Mouse (Mus musculus): ENCODE results near the gene Urah. TPM values are rescaled to one million over a fixed set of nuclear protein-coding genes. Genes with fewer than 3 reads are reported as not detected.

The Urah gene
- polyA plus RNA-seq, 1 experiment from 2014 or later: 38.8 TPM

DNA sequence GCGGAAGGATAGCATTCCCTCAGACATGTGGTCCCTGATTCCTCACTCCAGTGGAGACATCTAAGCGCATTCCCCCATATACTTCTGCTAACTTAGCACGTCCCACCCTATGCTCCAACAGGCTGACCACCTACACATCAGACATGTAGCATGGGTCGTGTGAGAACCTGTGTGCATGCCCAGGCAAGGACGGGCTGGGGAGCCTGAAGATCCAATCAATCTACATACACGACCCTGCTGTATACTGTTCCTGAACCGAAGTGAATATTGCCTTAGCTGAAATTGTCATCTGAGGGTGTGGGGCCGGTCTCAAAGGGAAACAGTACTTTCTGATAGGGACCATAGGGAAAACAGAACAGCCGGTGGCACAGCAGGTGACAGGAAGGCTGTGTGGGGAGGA is 20.4 kb downstream of the Urah start:
- no peaks in the 10 kb centered on the region for H3K9me3 ChIP-seq (replicated peaks)
- peak overlapping the region; percentile 85 for H3K9ac ChIP-seq
- peaks cover 34% of the 10 kb centered on the region for H3K4me1 ChIP-seq
- H3K4me2 ChIP-seq (replicated peaks): peak overlapping the region; percentile 99
- H3K36me3 ChIP-seq: peaks cover 49% of the 10 kb centered on the region
- H3K27ac ChIP-seq (replicated peaks): no peak overlapping the region
- peak overlapping the region; percentile 90 for H3K4me3 ChIP-seq (replicated peaks)
- 71% methylated on average over 9 of the region's 9 CpGs for WGBS
- H3K27me3 ChIP-seq: no peaks in the 10 kb centered on the region
- ATAC-seq (ENCODE audit: insufficient number of reproducible peaks, low FRiP score, low TSS enrichment, low read depth): no peak

DNA sequence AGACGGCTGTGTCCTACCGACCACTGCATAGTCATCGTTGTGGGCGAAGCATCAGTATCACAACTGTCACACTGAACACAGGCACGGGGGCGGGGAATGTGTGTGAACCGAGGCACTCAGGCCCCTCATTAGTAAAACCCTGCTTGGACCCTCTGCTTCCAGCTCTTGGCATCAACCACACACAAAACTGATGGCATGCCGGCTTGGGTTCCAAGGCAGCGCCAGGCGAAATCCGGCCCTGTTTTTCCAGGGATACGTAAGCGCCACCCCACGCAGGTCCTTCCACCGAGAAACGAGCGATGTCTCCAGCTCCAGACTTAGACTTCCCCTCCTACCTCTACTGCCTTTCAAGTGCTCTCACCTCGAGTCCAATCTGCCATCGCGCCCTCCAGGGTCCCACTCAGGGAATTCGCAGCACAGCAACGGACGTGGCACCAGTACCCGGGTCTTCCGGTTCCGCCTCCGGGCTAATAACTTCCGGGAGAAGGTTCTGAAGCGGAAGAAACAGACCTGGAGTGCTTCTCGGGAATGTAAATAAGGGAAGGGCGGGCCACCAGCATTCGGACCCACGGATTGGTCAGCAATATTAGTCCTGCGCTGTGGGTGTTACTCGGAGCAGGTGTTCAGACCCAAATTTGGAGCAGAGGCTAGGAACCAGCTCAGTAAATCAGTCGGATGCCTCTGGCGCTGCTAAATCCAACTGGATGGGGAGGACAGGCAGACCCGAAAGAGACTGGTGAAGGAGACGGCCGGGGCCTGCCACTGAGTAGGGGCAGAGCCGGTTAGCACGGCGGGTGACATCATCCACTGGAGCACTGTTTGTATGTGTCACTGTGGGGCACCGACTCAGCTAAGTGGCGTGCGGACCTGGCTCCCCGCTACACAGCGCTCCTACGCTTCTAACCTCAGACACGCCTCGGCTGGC is 21.3 kb downstream of the Urah start, which contains the start of gene Gm45785:
Gene Gm45785, minus strand, starts transcription at position 472 of the 925 bp plus-strand sequence.
- H3K27ac ChIP-seq (replicated peaks): peak within 1 kb of the TSS; percentile 92
- peaks cover 34% of the 10 kb centered on the region for H3K4me1 ChIP-seq
- peak within 1 kb of the TSS; percentile 90 for H3K4me3 ChIP-seq (replicated peaks)
- peak; percentile 74 for ATAC-seq (ENCODE audit: insufficient number of reproducible peaks, low FRiP score, low TSS enrichment, low read depth)
- H3K36me3 ChIP-seq: peaks cover 58% of the 10 kb centered on the region
- peak within 1 kb of the TSS; percentile 99 for H3K4me2 ChIP-seq (replicated peaks)
- H3K9ac ChIP-seq: peak within 1 kb of the TSS; percentile 85
- H3K27me3 ChIP-seq: no peaks in the 10 kb centered on the region
- H3K9me3 ChIP-seq (replicated peaks): no peaks in the 10 kb centered on the region
- WGBS: under 1% methylated on average over 51 of the region's 51 CpGs

DNA sequence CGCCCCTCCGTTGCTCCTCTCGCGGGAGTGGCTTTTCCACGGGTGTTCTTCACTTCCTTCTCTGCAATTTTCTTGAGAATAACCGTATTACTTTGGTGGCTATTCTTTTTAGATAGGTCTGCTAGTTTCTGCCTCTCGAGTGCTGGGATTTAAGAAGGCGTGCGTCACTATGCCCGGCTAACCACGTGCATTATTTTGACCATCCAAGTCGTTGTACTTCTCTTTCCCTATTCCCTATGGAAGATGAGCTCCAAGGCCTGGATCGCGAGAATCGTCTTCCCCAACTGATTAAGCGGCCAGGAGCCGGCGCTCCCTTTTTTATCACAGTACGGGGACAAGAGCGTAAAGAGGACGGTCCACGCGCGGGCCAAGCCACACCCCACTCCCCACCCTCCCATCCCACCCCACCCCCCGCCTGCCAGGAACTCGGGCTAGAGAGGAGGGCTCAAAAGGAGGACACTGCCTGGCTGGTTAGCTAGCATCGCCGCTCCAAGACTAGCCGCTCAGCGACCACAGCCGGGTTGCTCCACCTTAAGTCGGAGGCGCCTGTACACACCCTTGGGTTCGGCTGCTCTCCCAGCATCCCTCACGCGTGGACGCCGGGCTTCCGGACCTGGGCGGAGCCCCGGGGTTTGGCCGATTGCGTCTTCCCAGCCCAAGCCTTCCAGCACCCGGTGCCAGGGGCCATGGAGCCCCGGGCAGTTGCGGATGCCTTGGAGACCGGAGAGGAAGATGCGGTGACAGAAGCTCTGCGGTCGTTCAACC is 22.1 kb downstream of the Urah start, which contains the start of gene Ric8a:
Gene Ric8a, plus strand, starts transcription at position 173 of the 765 bp plus-strand sequence.
- peak within 1 kb of the TSS; percentile 92 for H3K27ac ChIP-seq (replicated peaks)
- peak; percentile 87 for ATAC-seq (ENCODE audit: insufficient number of reproducible peaks, low FRiP score, low TSS enrichment, low read depth)
- peak within 1 kb of the TSS; percentile 99 for H3K4me2 ChIP-seq (replicated peaks)
- peak within 1 kb of the TSS; percentile 85 for H3K9ac ChIP-seq
- H3K4me1 ChIP-seq: peaks cover 34% of the 10 kb centered on the region
- peaks cover 60% of the 10 kb centered on the region for H3K36me3 ChIP-seq
- no peaks in the 10 kb centered on the region for H3K27me3 ChIP-seq
- under 1% methylated on average over 50 of the region's 50 CpGs for WGBS
- H3K4me3 ChIP-seq (replicated peaks): peak within 1 kb of the TSS; percentile 90
- H3K9me3 ChIP-seq (replicated peaks): no peaks in the 10 kb centered on the region

DNA sequence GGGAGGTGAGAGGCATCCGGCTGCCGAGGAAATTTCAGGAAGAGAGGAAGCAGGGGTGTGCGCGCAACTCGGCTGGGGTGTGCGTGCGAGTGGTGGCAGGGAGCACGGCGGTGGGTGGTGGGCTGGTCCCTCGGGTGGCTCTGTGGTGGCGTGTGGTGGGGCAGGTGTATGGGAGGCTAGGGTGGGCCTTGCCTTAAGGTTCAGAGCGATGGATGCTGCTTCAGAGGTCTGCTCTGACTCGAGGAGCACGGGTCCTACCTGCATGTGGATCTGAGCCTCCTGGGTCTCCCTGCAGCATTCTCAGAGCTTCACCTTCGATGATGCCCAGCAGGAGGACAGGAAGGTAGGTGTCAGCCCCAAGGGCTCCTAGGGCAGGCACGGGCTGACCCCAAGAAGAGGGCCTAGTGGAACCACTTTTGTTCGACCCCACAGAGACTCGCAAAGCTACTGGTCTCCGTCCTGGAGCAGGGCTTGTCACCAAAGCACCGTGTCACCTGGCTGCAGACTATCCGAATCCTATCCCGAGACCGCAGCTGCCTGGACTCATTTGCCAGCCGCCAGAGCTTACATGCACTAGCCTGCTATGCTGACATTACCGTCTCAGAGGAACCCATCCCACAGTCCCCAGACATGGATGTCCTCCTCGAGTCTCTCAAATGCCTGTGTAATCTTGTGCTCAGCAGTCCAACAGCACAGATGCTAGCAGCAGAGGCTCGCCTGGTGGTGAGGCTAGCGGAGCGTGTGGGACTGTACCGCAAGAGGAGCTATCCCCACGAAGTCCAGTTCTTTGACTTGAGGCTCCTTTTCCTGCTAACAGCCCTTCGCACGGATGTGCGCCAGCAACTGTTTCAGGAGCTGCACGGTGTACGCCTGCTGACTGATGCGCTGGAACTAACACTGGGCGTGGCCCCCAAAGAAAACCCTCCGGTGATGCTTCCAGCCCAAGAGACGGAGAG is 23.0 kb downstream of the Urah start, which contains the start of gene Bet1l:
Gene Bet1l, minus strand, starts transcription at position 28 of the 956 bp plus-strand sequence.
- Histone ChIP-seq H3K36me3 (peaks cover 60% of the 10 kb centered on the region), H3K27ac (replicated peaks) (peak within 1 kb of the TSS; percentile 92), H3K9ac (peak within 1 kb of the TSS; percentile 85), H3K27me3 (no peaks in the 10 kb centered on the region), H3K4me2 (replicated peaks) (peak within 1 kb of the TSS; percentile 99), H3K4me1 (peaks cover 34% of the 10 kb centered on the region), H3K4me3 (replicated peaks) (peak within 1 kb of the TSS; percentile 90), H3K9me3 (replicated peaks) (no peaks in the 10 kb centered on the region)
- 33% methylated on average over 40 of the region's 40 CpGs for WGBS
- peak; percentile 8; the same call in 1 of the 2 replicates for ATAC-seq (ENCODE audit: insufficient number of reproducible peaks, low FRiP score, low TSS enrichment, low read depth)

DNA sequence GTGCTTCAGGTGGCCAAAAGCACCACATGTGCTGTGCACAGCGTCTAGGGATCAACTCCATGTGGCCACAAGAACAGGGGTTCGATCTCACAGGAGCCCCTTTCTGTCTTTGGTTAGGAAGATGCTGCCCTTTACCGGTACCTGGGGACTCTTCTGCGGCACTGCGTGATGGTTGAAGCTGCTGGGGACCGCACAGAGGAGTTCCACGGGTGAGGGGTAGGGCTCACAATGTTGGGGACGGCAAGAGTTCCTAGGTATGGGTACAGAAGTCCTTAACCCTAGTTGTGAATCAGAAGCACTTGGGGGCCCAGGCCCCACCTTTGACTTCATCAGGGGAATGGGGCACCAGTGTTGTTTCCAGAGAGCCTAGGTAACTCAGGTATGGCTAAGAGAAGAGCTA is 23.9 kb downstream of the Urah start:
- H3K27ac ChIP-seq (replicated peaks): no peak overlapping the region
- WGBS: 95% methylated on average over 8 of the region's 8 CpGs
- no peaks in the 10 kb centered on the region for H3K27me3 ChIP-seq
- H3K9me3 ChIP-seq (replicated peaks): no peaks in the 10 kb centered on the region
- peaks cover 59% of the 10 kb centered on the region for H3K36me3 ChIP-seq
- ATAC-seq (ENCODE audit: insufficient number of reproducible peaks, low FRiP score, low TSS enrichment, low read depth): no peak
- H3K4me2 ChIP-seq (replicated peaks): peak overlapping the region; percentile 99
- H3K4me3 ChIP-seq (replicated peaks): peak overlapping the region; percentile 90
- peaks cover 34% of the 10 kb centered on the region for H3K4me1 ChIP-seq
- peak overlapping the region; percentile 85; the same call in 1 of the 2 replicates for H3K9ac ChIP-seq

DNA sequence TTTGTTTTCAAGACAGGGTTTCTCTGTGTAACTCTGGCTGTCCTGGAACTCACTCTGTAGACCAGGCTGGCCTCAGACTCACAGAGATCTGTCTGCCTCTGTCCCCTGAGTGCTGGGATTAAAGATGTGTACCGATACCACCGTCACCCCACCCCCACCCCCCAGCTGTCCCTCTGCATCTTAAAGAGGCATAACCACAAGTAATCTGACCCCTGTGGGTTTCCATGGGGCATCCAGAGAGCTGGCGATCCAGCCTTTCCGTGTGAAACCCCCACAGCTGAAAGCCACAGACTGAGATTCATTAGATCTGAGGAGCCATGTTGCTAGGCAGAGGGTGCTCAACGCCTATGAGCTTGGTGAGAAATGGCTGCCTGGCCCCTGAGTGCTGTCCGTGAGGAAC is 25.2 kb downstream of the Urah start:
- Histone ChIP-seq H3K9ac (no peak overlapping the region), H3K27me3 (no peaks in the 10 kb centered on the region), H3K4me3 (replicated peaks) (no peak overlapping the region), H3K4me2 (replicated peaks) (no peak overlapping the region), H3K4me1 (peaks cover 30% of the 10 kb centered on the region), H3K27ac (replicated peaks) (no peak overlapping the region), H3K9me3 (replicated peaks) (no peaks in the 10 kb centered on the region), H3K36me3 (peaks cover 62% of the 10 kb centered on the region)
- WGBS: 48% methylated on average over 6 of the region's 6 CpGs
- no peak for ATAC-seq (ENCODE audit: insufficient number of reproducible peaks, low FRiP score, low TSS enrichment, low read depth)

DNA sequence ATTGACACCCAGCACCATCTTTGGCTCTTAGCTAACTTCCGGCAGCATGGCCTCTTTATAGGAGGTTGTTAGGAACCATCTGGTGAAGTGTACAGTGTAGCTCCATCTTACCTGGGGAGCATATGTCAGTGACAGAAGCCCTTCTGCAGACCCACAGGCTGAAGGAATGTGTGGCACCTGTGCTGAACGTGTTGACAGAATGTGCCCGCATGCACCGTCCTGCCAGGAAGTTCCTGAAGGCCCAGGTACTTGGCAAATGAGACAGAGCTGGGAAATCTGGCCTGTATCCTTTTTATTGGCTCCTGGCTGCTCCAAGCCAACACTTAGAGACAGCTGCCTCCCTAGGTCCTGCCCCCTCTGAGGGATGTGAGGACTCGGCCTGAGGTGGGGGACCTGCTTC is 25.9 kb downstream of the Urah start:
- Histone ChIP-seq H3K4me2 (replicated peaks) (no peak overlapping the region), H3K9ac (no peak overlapping the region), H3K27me3 (no peaks in the 10 kb centered on the region), H3K4me1 (peaks cover 24% of the 10 kb centered on the region), H3K27ac (replicated peaks) (no peak overlapping the region), H3K9me3 (replicated peaks) (no peaks in the 10 kb centered on the region), H3K36me3 (peaks cover 64% of the 10 kb centered on the region), H3K4me3 (replicated peaks) (no peak overlapping the region)
- ATAC-seq (ENCODE audit: insufficient number of reproducible peaks, low FRiP score, low TSS enrichment, low read depth): no peak
- 84% methylated on average over 5 of the region's 5 CpGs for WGBS

DNA sequence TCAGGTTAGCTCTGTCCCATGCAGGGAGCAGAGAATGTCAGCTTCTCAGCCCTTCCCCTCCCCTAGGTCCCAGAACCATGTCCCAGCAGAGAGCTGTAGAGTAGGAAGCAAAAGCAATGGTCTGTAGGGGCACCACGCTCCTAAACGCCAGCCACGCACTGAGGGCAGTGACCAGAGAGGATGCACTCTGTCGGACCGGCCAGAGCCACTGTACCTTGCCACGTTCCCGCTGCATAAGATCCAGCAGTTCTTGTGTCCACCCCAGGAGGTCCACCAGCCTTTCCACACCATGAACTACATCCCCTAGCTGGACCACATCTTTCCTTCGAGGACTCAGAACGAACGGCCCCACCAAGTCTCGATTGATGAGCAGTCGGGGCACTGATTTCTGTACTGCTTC is 29.9 kb downstream of the Urah start:
- H3K9ac ChIP-seq: no peak overlapping the region
- no peak overlapping the region for H3K27ac ChIP-seq (replicated peaks)
- no peak overlapping the region for H3K4me3 ChIP-seq (replicated peaks)
- no peaks in the 10 kb centered on the region for H3K9me3 ChIP-seq (replicated peaks)
- ATAC-seq (ENCODE audit: insufficient number of reproducible peaks, low FRiP score, low TSS enrichment, low read depth): no peak
- WGBS: 89% methylated on average over 12 of the region's 12 CpGs
- H3K27me3 ChIP-seq: no peaks in the 10 kb centered on the region
- H3K36me3 ChIP-seq: peaks cover 68% of the 10 kb centered on the region
- H3K4me2 ChIP-seq (replicated peaks): no peak overlapping the region
- peaks cover 4% of the 10 kb centered on the region; the same call in 1 of the 2 replicates for H3K4me1 ChIP-seq

DNA sequence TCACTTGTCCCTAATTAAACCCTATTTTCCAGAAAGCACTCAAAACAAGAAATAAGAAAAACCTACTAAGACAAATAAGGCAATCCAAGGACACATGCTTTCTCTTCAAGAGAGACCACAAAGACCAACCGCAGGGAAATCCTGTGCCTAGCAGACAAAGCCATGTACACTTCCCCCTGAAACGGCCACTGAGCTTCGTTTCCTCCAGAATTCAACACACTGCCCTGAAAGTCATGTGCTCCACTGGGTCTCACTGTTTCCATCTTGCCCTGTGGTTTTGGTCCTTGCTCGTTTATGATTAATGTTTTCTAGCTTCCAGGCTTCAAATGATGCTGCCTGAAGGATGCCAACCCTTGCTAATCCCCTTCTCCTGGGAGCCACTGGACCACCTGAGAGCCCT is 39.4 kb downstream of the Urah start:
- no peak for ATAC-seq (ENCODE audit: insufficient number of reproducible peaks, low FRiP score, low TSS enrichment, low read depth)
- H3K27me3 ChIP-seq: no peaks in the 10 kb centered on the region
- H3K4me3 ChIP-seq (replicated peaks): no peak overlapping the region
- H3K36me3 ChIP-seq: peaks cover 23% of the 10 kb centered on the region
- no peak overlapping the region for H3K9ac ChIP-seq
- H3K4me1 ChIP-seq: no peaks in the 10 kb centered on the region
- H3K9me3 ChIP-seq (replicated peaks): no peaks in the 10 kb centered on the region
- H3K4me2 ChIP-seq (replicated peaks): no peak overlapping the region
- WGBS: 82% methylated on average over 4 of the region's 4 CpGs
- H3K27ac ChIP-seq (replicated peaks): no peak overlapping the region

DNA sequence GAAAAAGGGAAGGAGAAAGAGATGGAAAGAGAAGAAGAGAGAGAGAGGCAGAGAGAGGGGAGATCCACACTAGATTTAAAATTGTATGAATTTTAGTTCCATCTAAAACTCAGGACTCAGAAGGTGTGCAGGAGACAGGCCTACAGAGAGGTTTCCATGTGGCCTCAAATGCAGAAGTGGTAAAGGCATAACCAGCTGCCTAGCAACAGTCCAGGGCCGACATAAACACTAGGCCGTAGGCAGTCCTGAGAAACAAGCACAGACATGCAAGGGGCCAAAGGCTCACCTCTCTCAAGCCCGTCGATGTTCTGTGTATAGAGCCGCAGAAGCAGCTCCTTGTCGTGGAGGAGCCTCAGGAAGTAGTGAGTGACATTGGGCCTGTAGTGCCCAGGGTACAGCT is 42.5 kb downstream of the Urah start:
- no peak overlapping the region for H3K9ac ChIP-seq
- no peak overlapping the region for H3K4me3 ChIP-seq (replicated peaks)
- WGBS: 63% methylated on average over 6 of the region's 6 CpGs
- no peaks in the 10 kb centered on the region for H3K9me3 ChIP-seq (replicated peaks)
- ATAC-seq (ENCODE audit: insufficient number of reproducible peaks, low FRiP score, low TSS enrichment, low read depth): no peak
- H3K4me1 ChIP-seq: 0 out of 2 replicates have a peak, but pooled peaks cover 3% of the 10 kb centered on the region
- no peak overlapping the region for H3K4me2 ChIP-seq (replicated peaks)
- peaks cover 16% of the 10 kb centered on the region; the same call in 1 of the 2 replicates for H3K36me3 ChIP-seq
- no peak overlapping the region for H3K27ac ChIP-seq (replicated peaks)
- H3K27me3 ChIP-seq: no peaks in the 10 kb centered on the region
